25 mouse cellular contexts compared by ENCODE assay signal in genomic region chr9:64775491-64775890, GRCm38 (mm10). TPM values are rescaled to one million over a fixed set of nuclear protein-coding genes. Genes with fewer than 3 reads are reported as not detected.
DNase-seq lines count a peak whose midpoint lies in the region; ATAC-seq and TF ChIP-seq lines count a peak whose summit lies in the region.
"Had no signal": no experiment of that assay in that cellular context is flagged by ENCODE, and none has a peak within 500 bp of the region (broad histone marks: within the 10 kb centered on the region; RNA-seq: fewer than 3 reads in every experiment).

No protein-coding gene starts in this region.

- H3K36me3 ChIP-seq in hindbrain, embryonic 10.5 days, result no peaks in the 10 kb centered on the region
- no peaks in the 10 kb centered on the region for H3K36me3 ChIP-seq in hindbrain, embryonic 14.5 days (replicated peaks; ENCODE audit: control insufficient read depth, insufficient read depth)
- H3K36me3 ChIP-seq in liver, embryonic 15.5 days (replicated peaks), result no peaks in the 10 kb centered on the region
- no peaks in the 10 kb centered on the region for H3K36me3 ChIP-seq in liver, embryonic 11.5 days (ENCODE audit: control insufficient read depth, insufficient read depth, low read length)
- H3K36me3 ChIP-seq: forebrain, embryonic 15.5 days; limb, embryonic 12.5 days; midbrain, embryonic 12.5 days; neural tube, embryonic 13.5 days had no signal

- DNase-seq in heart, adult 11 months, result peak; percentile 94
- DNase-seq in heart, postnatal 14 days, result no peak
- DNase-seq in hindbrain, embryonic 10.5 days (ENCODE audit: low spot score), result no peak
- DNase-seq in hindbrain, embryonic 14.5 days (ENCODE audit: low spot score), result no peak
- DNase-seq in liver, embryonic 11.5 days (ENCODE audit: low spot score), result no peak
- DNase-seq in right cerebral cortex, adult 18-20 months, result no peak
- DNase-seq: adrenal gland, adult 8-10 months; cerebellum, adult 11 months; cerebellum, postnatal 14 days; embryo, embryonic 11 days; gastrocnemius, postnatal 14 days; kidney, adult 9 months; kidney, postnatal 25 days; layer of hippocampus, adult 9-11 months; lung, adult 2 months; lung, postnatal 36 days; spleen, adult 18-20 months; thymus, adult 2 months had no signal

- H3K9ac ChIP-seq in hindbrain, embryonic 14.5 days, result no peak overlapping the region
- no peak overlapping the region for H3K9ac ChIP-seq in liver, embryonic 15.5 days
- H3K9ac ChIP-seq in liver, embryonic 11.5 days (ENCODE audit: low read depth, low read length), result no peak overlapping the region
- H3K9ac ChIP-seq: forebrain, embryonic 15.5 days; limb, embryonic 12.5 days; midbrain, embryonic 12.5 days; neural tube, embryonic 13.5 days had no signal

- 87% methylated on average over 4 of the region's 4 CpGs for WGBS in hindbrain, embryonic 10.5 days
- 89% methylated on average over 4 of the region's 4 CpGs for WGBS in hindbrain, embryonic 14.5 days
- WGBS in liver, embryonic 15.5 days (ENCODE audit: insufficient replicate concordance), result 48% methylated on average over 4 of the region's 4 CpGs
- 64% methylated on average over 4 of the region's 4 CpGs for WGBS in liver, embryonic 11.5 days

- H3K27ac ChIP-seq in hindbrain, embryonic 10.5 days, result peak overlapping the region; percentile 82; the same call in 1 of the 2 replicates
- no peak overlapping the region for H3K27ac ChIP-seq in hindbrain, embryonic 14.5 days
- peak overlapping the region; percentile 61 for H3K27ac ChIP-seq in liver, embryonic 15.5 days (replicated peaks)
- H3K27ac ChIP-seq in liver, embryonic 11.5 days (ENCODE audit: low read depth, low read length), result no peak overlapping the region
- H3K27ac ChIP-seq in cortical plate, adult 2 months (ENCODE audit: insufficient read depth, low read length), result 0 out of 2 replicates have a peak overlapping the region, but pooled peaks have one; percentile 60
- H3K27ac ChIP-seq: limb, embryonic 12.5 days had no signal

- no peak for TF ChIP-seq POLR2A in cortical plate, adult 2 months (IDR thresholded peaks at IDR 0.05; ENCODE audit: extremely low read depth, insufficient read depth, low read length)

- peaks cover 17% of the 10 kb centered on the region for H3K4me1 ChIP-seq in hindbrain, embryonic 10.5 days (replicated peaks)
- peaks cover 15% of the 10 kb centered on the region; the same call in 1 of the 2 replicates for H3K4me1 ChIP-seq in hindbrain, embryonic 14.5 days (replicated peaks; ENCODE audit: control insufficient read depth, insufficient read depth, low read length)
- peaks cover 30% of the 10 kb centered on the region for H3K4me1 ChIP-seq in liver, embryonic 15.5 days (replicated peaks)
- no peaks in the 10 kb centered on the region; the same call in 1 of the 2 replicates for H3K4me1 ChIP-seq in liver, embryonic 11.5 days (replicated peaks; ENCODE audit: control insufficient read depth, insufficient read depth, low read length)
- no peaks in the 10 kb centered on the region; the same call in 1 of the 2 replicates for H3K4me1 ChIP-seq in cortical plate, adult 2 months (ENCODE audit: control insufficient read depth, insufficient read depth, low read length)

- ATAC-seq in hindbrain, embryonic 14.5 days (ENCODE audit: low FRiP score), result no peak
- ATAC-seq in liver, embryonic 15.5 days (ENCODE audit: insufficient read depth), result no peak
- ATAC-seq in liver, embryonic 11.5 days (replicated peaks; ENCODE audit: low FRiP score), result no peak
- ATAC-seq: forebrain, embryonic 15.5 days; Patski had no signal

- H3K4me2 ChIP-seq in hindbrain, embryonic 14.5 days (replicated peaks), result no peak overlapping the region
- no peak overlapping the region for H3K4me2 ChIP-seq in liver, embryonic 15.5 days
- H3K4me2 ChIP-seq in liver, embryonic 11.5 days, result no peak overlapping the region
- H3K4me2 ChIP-seq: forebrain, embryonic 15.5 days; limb, embryonic 12.5 days; midbrain, embryonic 12.5 days; neural tube, embryonic 13.5 days had no signal

- H3K4me3 ChIP-seq in hindbrain, embryonic 10.5 days, result no peak overlapping the region
- H3K4me3 ChIP-seq in hindbrain, embryonic 14.5 days (replicated peaks; ENCODE audit: low read length), result no peak overlapping the region
- no peak overlapping the region for H3K4me3 ChIP-seq in liver, embryonic 15.5 days (replicated peaks)
- H3K4me3 ChIP-seq in liver, embryonic 11.5 days (ENCODE audit: low read depth, low read length), result no peak overlapping the region
- H3K4me3 ChIP-seq in cortical plate, adult 2 months (ENCODE audit: insufficient read depth, low read length), result no peak overlapping the region
- H3K4me3 ChIP-seq: forebrain, embryonic 15.5 days; limb, embryonic 12.5 days; midbrain, embryonic 12.5 days; neural tube, embryonic 13.5 days had no signal

- no peaks in the 10 kb centered on the region for H3K27me3 ChIP-seq in hindbrain, embryonic 10.5 days (ENCODE audit: insufficient read depth, poor library complexity, severe bottlenecking)
- no peaks in the 10 kb centered on the region for H3K27me3 ChIP-seq in hindbrain, embryonic 14.5 days (ENCODE audit: control insufficient read depth, insufficient read depth, low read length)
- no peaks in the 10 kb centered on the region for H3K27me3 ChIP-seq in liver, embryonic 15.5 days
- no peaks in the 10 kb centered on the region for H3K27me3 ChIP-seq in liver, embryonic 11.5 days (replicated peaks; ENCODE audit: control insufficient read depth, insufficient read depth, low read length)
- H3K27me3 ChIP-seq: forebrain, embryonic 15.5 days; limb, embryonic 12.5 days; midbrain, embryonic 12.5 days; neural tube, embryonic 13.5 days; Patski had no signal

- no peaks in the 10 kb centered on the region for H3K9me3 ChIP-seq in hindbrain, embryonic 10.5 days
- H3K9me3 ChIP-seq in hindbrain, embryonic 14.5 days (ENCODE audit: control insufficient read depth, low read length), result no peaks in the 10 kb centered on the region
- H3K9me3 ChIP-seq in liver, embryonic 15.5 days (replicated peaks), result no peaks in the 10 kb centered on the region
- no peaks in the 10 kb centered on the region for H3K9me3 ChIP-seq in liver, embryonic 11.5 days (ENCODE audit: control insufficient read depth, low read length)
- H3K9me3 ChIP-seq: forebrain, embryonic 15.5 days; limb, embryonic 12.5 days; midbrain, embryonic 12.5 days; neural tube, embryonic 13.5 days had no signal

- intact Hi-C loops in heart, postnatal 14 days (cut with DNase I), result loop anchor here (5.0 kb wide), 1 partner anchor 37 kb away; the partner anchor contains the start of gene Dennd4a

- TF ChIP-seq CTCF in cortical plate, adult 2 months (IDR thresholded peaks at IDR 0.05; ENCODE audit: extremely low read depth, insufficient read depth, low read length), result no peak

RNA-seq across cellular contexts. Expression of gene Dennd4a, which starts 35.6 kb away (rescaled TPM):
- 10 to 100 TPM; 10.6 to 12.6 TPM for total RNA-seq in heart, postnatal 14 days (2021)
- polyA plus RNA-seq in hindbrain, embryonic 10.5 days (2016; fragmentation: Nextera tagmentation; extraction: Ambion mirVana), result 8.0 and 8.8 TPM in 2 replicates
- polyA plus RNA-seq in hindbrain, embryonic 14.5 days (2014; fragmentation: Nextera tagmentation; extraction: Ambion mirVana), result 12.4 and 12.7 TPM in 2 replicates
- polyA plus RNA-seq in liver, embryonic 15.5 days (2015; fragmentation: Nextera tagmentation; extraction: Ambion mirVana), result 34.2 and 41.6 TPM in 2 replicates
- 19.1 and 22.6 TPM in 2 replicates for polyA plus RNA-seq in liver, embryonic 11.5 days (2014; fragmentation: Nextera tagmentation; extraction: Ambion mirVana)
- polyA plus RNA-seq in cortical plate, adult 2 months (2012; rRNA removed), result 41.8 and 41.9 TPM in 2 replicates

RNA-seq across cellular contexts. Expression of gene Rab11a, which starts 37.9 kb away (rescaled TPM):
- 100 to 1,000 TPM; 216 to 231 TPM for total RNA-seq in heart, postnatal 14 days (2021)
- 290 and 299 TPM in 2 replicates for polyA plus RNA-seq in hindbrain, embryonic 10.5 days (2016; fragmentation: Nextera tagmentation; extraction: Ambion mirVana)
- polyA plus RNA-seq in hindbrain, embryonic 14.5 days (2014; fragmentation: Nextera tagmentation; extraction: Ambion mirVana), result 450 and 457 TPM in 2 replicates
- 192 and 214 TPM in 2 replicates for polyA plus RNA-seq in liver, embryonic 15.5 days (2015; fragmentation: Nextera tagmentation; extraction: Ambion mirVana)
- 341 TPM in 2 replicates for polyA plus RNA-seq in liver, embryonic 11.5 days (2014; fragmentation: Nextera tagmentation; extraction: Ambion mirVana)
- polyA plus RNA-seq in cortical plate, adult 2 months (2012; rRNA removed), result 221 and 230 TPM in 2 replicates

Comparison
In these comparisons a context has a peak if more than half of its experiments do, and no peak if none do; other contexts are left out.
1. H3K27ac ChIP-seq: peak in hindbrain, embryonic 10.5 days (single experiment), liver, embryonic 15.5 days (single experiment) and cortical plate, adult 2 months (single experiment); none in hindbrain, embryonic 14.5 days (single experiment) and liver, embryonic 11.5 days (single experiment).